Mouse (Mus musculus) forebrain, embryonic 11.5 days (tissue): ENCODE data around the gene Pif1. TPM values are rescaled to one million over a fixed set of nuclear protein-coding genes. Genes with fewer than 3 reads are reported as not detected.

Experiments used
- ATAC-seq: fragments of 200-750 bp; cut with Nextera tagmentation; replicated peaks from 2 replicates; pipeline ENCODE4 v1.8.0; 2017; ENCODE audit warnings: moderate TSS enrichment; ENCODE audit not compliant: low FRiP score
- DNase-seq: peaks from one replicate; pipeline ENCODE4 v3.0.0-alpha.2; 2017; ENCODE audit warnings: low spot score
- H3K27ac ChIP-seq: fragments of 300-500 bp; sonication (generic); 2 replicates; pipeline ENCODE4 v1.5.1; 2014; ENCODE audit warnings: low read depth, low read length
- H3K27me3 ChIP-seq: fragments of 300-500 bp; sonication (generic); 2 replicates; pipeline ENCODE4 v1.6.1; 2014; ENCODE audit warnings: mild to moderate bottlenecking, low read length, mixed read lengths; ENCODE audit not compliant: control insufficient read depth, insufficient read depth
- H3K36me3 ChIP-seq: fragments of 300-500 bp; sonication (generic); 2 replicates; pipeline ENCODE4 v1.6.1; 2014; ENCODE audit warnings: mild to moderate bottlenecking, low read length, moderate library complexity, mixed read lengths; ENCODE audit not compliant: control insufficient read depth, insufficient read depth
- H3K4me1 ChIP-seq: fragments of 300-500 bp; sonication (generic); replicated peaks from 2 replicates; pipeline ENCODE4 v1.6.1; 2014; ENCODE audit warnings: low read length, mixed read lengths; ENCODE audit not compliant: control insufficient read depth, insufficient read depth
- H3K4me2 ChIP-seq: fragments of 300-500 bp; sonication (generic); 2 replicates; pipeline ENCODE4 v1.6.1; 2014; ENCODE audit warnings: low read depth, mild to moderate bottlenecking, low read length, moderate library complexity, mixed read lengths; ENCODE audit not compliant: severe bottlenecking
- H3K4me3 ChIP-seq: fragments of 300-500 bp; sonication (generic); 2 replicates; pipeline ENCODE4 v1.5.1; 2014; ENCODE audit warnings: low read depth, low read length
- H3K9ac ChIP-seq: fragments of 300-500 bp; sonication (generic); 2 replicates; pipeline ENCODE4 v1.6.1; 2014; ENCODE audit warnings: low read length
- H3K9me3 ChIP-seq: fragments of 300-500 bp; sonication (generic); 2 replicates; pipeline ENCODE4 v1.6.1; 2016; ENCODE audit warnings: low read length, mixed read lengths; ENCODE audit not compliant: control insufficient read depth
- WGBS: fragments of 180-500 bp; shearing (Covaris S2); extraction: QIAGEN DNeasy Blood & Tissue Kit; methylation state at CpG from one replicate; pipeline ENCODE4 v1.1.7; 2014; 5-methylcytosine and 5-hydroxymethylcytosine counted together
- polyA plus RNA-seq: library from polyadenylated mRNA; unstranded; fragments of >200 nt; fragmentation: Nextera tagmentation; extraction: Ambion mirVana; gene quantifications from 2 replicates; pipeline ENCODE4 v1.2.1, GENCODE M21; 2014

Pif1 gene
- polyA plus RNA-seq, 1 experiment from 2014 or later = 31.8 TPM

- WGBS = 93% methylated on average over 6 of the region's 6 CpGs
Observed at GRCm38 (mm10) chr9:65568787-65569186, 18.2 kb upstream of the Pif1 start.

DNA sequence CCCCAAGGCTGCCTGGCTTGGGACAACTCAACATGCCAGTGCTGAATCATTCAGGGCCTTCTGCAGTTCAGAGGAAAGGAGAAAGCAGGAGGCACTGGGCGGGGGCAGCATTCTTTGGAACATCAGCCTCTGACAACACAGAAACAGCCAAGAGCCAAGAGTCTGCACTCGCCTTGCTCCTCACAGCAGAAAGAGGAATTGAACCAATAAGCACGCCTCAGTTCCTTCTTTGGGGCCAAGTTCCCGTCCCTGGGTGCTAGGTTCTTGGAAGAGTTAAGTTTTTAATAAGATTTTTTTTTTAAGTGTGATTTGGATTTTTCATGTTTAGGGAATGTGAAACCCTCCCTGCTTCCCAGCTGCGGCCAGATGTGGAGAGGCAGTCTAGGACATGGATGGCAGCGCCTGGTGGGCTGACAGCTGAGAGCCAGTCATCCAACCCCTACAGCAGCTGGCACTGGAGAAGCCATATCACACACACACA, 17.4 kb upstream of the Pif1 start:
- no peak overlapping the region for H3K9ac ChIP-seq
- no peak for DNase-seq
- H3K4me3 ChIP-seq = no peak overlapping the region
- no peaks in the 10 kb centered on the region for H3K9me3 ChIP-seq
- no peak for ATAC-seq
- no peaks in the 10 kb centered on the region; the same call in 1 of the 2 replicates for H3K36me3 ChIP-seq
- WGBS = 88% methylated on average over 6 of the region's 6 CpGs
- no peak overlapping the region for H3K27ac ChIP-seq
- no peak overlapping the region for H3K4me2 ChIP-seq
- H3K27me3 ChIP-seq = no peaks in the 10 kb centered on the region
- H3K4me1 ChIP-seq = no peaks in the 10 kb centered on the region

More at GRCm38 (mm10) chr9:65568787-65569186, 18.2 kb upstream of the Pif1 start:
- H3K4me3 ChIP-seq = no peak overlapping the region
- H3K36me3 ChIP-seq = no peaks in the 10 kb centered on the region; the same call in 1 of the 2 replicates
- no peaks in the 10 kb centered on the region for H3K9me3 ChIP-seq
- no peaks in the 10 kb centered on the region for H3K4me1 ChIP-seq
- ATAC-seq = no peak
- no peak overlapping the region for H3K9ac ChIP-seq
- H3K27ac ChIP-seq = no peak overlapping the region
- no peaks in the 10 kb centered on the region for H3K27me3 ChIP-seq
- no peak overlapping the region for H3K4me2 ChIP-seq
- no peak for DNase-seq

GRCm38 (mm10) chr9:65572837-65573236, 14.1 kb upstream of the Pif1 start:
- ATAC-seq = no peak
- no peaks in the 10 kb centered on the region for H3K27me3 ChIP-seq
- no peaks in the 10 kb centered on the region; the same call in 1 of the 2 replicates for H3K36me3 ChIP-seq
- H3K9me3 ChIP-seq = no peaks in the 10 kb centered on the region
- 0 out of 2 replicates have a peak, but pooled peaks cover 1% of the 10 kb centered on the region for H3K4me1 ChIP-seq
- H3K4me3 ChIP-seq = no peak overlapping the region
- H3K9ac ChIP-seq = no peak overlapping the region
- no peak overlapping the region for H3K4me2 ChIP-seq
- 83% methylated on average over 6 of the region's 6 CpGs for WGBS
- no peak overlapping the region for H3K27ac ChIP-seq
- no peak for DNase-seq

DNA sequence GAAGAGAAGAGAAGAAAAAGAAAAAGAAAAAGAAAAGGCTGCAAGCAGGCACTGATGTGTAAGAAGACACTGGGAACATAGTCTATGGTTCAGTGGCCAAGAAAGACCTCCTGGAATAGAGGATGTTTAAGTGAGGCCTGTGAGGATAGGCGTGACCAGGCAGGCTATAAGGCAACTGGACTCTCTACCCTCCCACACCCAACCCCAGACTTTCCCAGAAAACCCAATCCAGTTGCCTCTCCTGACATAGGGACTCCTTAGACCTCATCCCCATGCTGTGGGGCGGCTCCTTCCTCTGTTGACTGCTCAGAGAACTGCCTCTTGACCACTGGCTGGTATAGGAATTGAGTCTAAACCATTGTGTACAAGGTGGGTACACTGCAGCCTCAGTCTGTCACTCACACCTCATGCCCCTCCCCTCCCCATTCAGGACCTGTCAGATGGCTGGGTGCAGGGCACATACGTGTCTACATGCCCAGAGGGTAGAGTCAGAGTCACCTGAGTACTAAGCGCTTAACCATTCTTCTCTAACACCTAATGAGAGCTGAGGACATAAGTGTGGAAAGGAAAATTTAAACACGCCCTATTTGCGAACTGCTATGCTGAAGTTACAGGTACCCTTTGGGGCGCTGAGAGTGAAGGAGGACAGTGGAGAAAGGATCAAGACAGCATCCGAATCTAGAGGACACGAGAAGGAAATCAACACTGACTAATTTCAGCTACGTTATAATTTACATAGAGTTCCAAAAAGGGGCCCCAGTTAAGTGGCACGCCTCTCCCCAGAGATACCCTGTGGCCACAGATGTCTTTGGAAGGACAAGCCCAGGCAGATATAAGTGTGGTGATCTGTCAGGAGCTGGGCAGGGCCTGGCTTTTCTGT, 12.2 kb upstream of the Pif1 start:
- DNase-seq (no peak), ATAC-seq (no peak)
- WGBS = 88% methylated on average over 11 of the region's 11 CpGs
- Histone ChIP-seq H3K4me3 (no peak overlapping the region), H3K9me3 (no peaks in the 10 kb centered on the region), H3K36me3 (no peaks in the 10 kb centered on the region; the same call in 1 of the 2 replicates), H3K27ac (no peak overlapping the region), H3K4me1 (peaks cover 8% of the 10 kb centered on the region; the same call in 1 of the 2 replicates), H3K4me2 (no peak overlapping the region), H3K27me3 (no peaks in the 10 kb centered on the region), H3K9ac (no peak overlapping the region)

GRCm38 (mm10) chr9:65575393-65576196, 11.4 kb upstream of the Pif1 start:
- peaks cover 8% of the 10 kb centered on the region; the same call in 1 of the 2 replicates for H3K4me1 ChIP-seq
- WGBS = 88% methylated on average over 8 of the region's 8 CpGs
- H3K4me3 ChIP-seq = no peak overlapping the region

DNA sequence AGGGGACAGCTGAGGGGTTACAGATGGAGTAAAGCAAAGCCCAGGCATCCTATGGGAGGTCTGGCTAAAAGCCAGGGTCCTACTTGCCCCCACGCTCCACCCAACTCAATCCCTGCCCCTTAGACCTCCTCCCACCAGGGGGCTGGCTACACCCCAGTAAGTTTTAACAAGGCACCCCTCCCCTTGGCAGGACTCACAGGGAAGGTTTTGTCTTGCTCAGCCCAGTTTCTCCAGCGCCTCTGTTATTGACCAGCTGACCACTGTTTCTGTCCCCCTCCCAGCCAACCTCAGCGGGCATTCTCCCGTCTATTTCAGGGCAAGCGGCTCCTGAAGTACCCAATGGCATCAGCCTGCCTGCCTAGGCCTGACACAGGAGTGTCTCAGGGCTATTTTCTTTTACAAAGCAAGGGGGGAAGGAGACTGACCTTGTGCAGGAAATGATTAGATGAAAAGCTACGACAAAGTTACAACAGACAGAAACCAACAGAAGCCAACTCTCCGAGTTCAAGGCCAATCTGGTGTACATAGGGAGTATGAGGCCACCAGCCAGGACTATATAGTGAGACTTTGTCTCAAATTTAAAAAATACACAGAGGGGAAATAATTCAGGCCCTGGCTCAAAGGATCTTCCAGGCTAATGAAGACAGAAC, 10.0 kb upstream of the Pif1 start:
- Histone ChIP-seq H3K9ac (no peak overlapping the region), H3K27ac (no peak overlapping the region), H3K4me3 (no peak overlapping the region), H3K36me3 (no peaks in the 10 kb centered on the region; the same call in 1 of the 2 replicates), H3K27me3 (no peaks in the 10 kb centered on the region), H3K4me2 (no peak overlapping the region), H3K9me3 (no peaks in the 10 kb centered on the region), H3K4me1 (peaks cover 8% of the 10 kb centered on the region; the same call in 1 of the 2 replicates)
- no peak for ATAC-seq
- WGBS = 38% methylated on average over 7 of the region's 7 CpGs
- DNase-seq = no peak

More at GRCm38 (mm10) chr9:65575393-65576196, 11.4 kb upstream of the Pif1 start:
- Histone ChIP-seq H3K36me3 (no peaks in the 10 kb centered on the region; the same call in 1 of the 2 replicates), H3K27me3 (no peaks in the 10 kb centered on the region), H3K27ac (no peak overlapping the region), H3K4me2 (no peak overlapping the region), H3K9me3 (no peaks in the 10 kb centered on the region), H3K9ac (no peak overlapping the region)
- no peak for ATAC-seq
- no peak for DNase-seq

- ATAC-seq (no peak), DNase-seq (no peak)
- Histone ChIP-seq H3K4me2 (no peak overlapping the region), H3K4me1 (peaks cover 8% of the 10 kb centered on the region; the same call in 1 of the 2 replicates), H3K27ac (no peak overlapping the region), H3K4me3 (no peak overlapping the region), H3K36me3 (no peaks in the 10 kb centered on the region), H3K9me3 (no peaks in the 10 kb centered on the region), H3K27me3 (no peaks in the 10 kb centered on the region), H3K9ac (no peak overlapping the region)
- 92% methylated on average over 4 of the region's 4 CpGs for WGBS
Observed at GRCm38 (mm10) chr9:65577511-65578196, 9.3 kb upstream of the Pif1 start.
